11 mouse cellular contexts compared by ENCODE assay signal in genomic region chr17:8101297-8101609, GRCm38 (mm10). TPM values are rescaled to one million over a fixed set of nuclear protein-coding genes. Genes with fewer than 3 reads are reported as not detected.
DNase-seq lines count a peak whose midpoint lies in the region; ATAC-seq and TF ChIP-seq lines count a peak whose summit lies in the region.
"Not testable (repeated sequence)": the region's sequence is repeated elsewhere in the genome, so short reads cannot be mapped to it uniquely, and the experiment has no call there.
"Had no signal": no experiment of that assay in that cellular context is flagged by ENCODE, and none has a peak within 500 bp of the region (broad histone marks: within the 10 kb centered on the region; RNA-seq: fewer than 3 reads in every experiment).

No protein-coding gene starts in this region.

- H3K4me1 ChIP-seq in forebrain, embryonic 12.5 days; hindbrain, embryonic 14.5 days (replicated peaks; ENCODE audit: control insufficient read depth, insufficient read depth, low read length); kidney, embryonic 14.5 days (ENCODE audit: control insufficient read depth, insufficient read depth, low read length); midbrain, embryonic 11.5 days (ENCODE audit: control insufficient read depth, insufficient read depth, low read length); midbrain, embryonic 15.5 days; neural tube, embryonic 12.5 days; olfactory bulb, adult 2 months (ENCODE audit: control insufficient read depth, insufficient read depth, low read length): not testable (repeated sequence)

- not testable (repeated sequence) for H3K36me3 ChIP-seq in forebrain, embryonic 12.5 days (replicated peaks); hindbrain, embryonic 14.5 days (replicated peaks; ENCODE audit: control insufficient read depth, insufficient read depth); kidney, embryonic 14.5 days (ENCODE audit: control insufficient read depth, insufficient read depth, low read length); midbrain, embryonic 11.5 days (ENCODE audit: control insufficient read depth, insufficient read depth, low read length); midbrain, embryonic 15.5 days (replicated peaks); neural tube, embryonic 12.5 days

- H3K4me3 ChIP-seq in forebrain, embryonic 12.5 days (replicated peaks); hindbrain, embryonic 14.5 days (replicated peaks; ENCODE audit: low read length); kidney, embryonic 14.5 days (ENCODE audit: low read length); midbrain, embryonic 11.5 days (ENCODE audit: low read depth, low read length); midbrain, embryonic 15.5 days; neural tube, embryonic 12.5 days: not testable (repeated sequence)
- peak overlapping the region; percentile 5; the same call in 1 of the 2 replicates for H3K4me3 ChIP-seq in olfactory bulb, adult 2 months (ENCODE audit: insufficient read depth, low read depth, low read length)

- H3K27ac ChIP-seq in forebrain, embryonic 12.5 days; hindbrain, embryonic 14.5 days; kidney, embryonic 14.5 days (ENCODE audit: low read depth, low read length); midbrain, embryonic 11.5 days (ENCODE audit: low read depth, low read length); midbrain, embryonic 15.5 days; neural tube, embryonic 12.5 days; olfactory bulb, adult 2 months (ENCODE audit: insufficient read depth, low read depth, low read length): not testable (repeated sequence)

- not testable (repeated sequence) for H3K27me3 ChIP-seq in forebrain, embryonic 12.5 days; hindbrain, embryonic 14.5 days (ENCODE audit: control insufficient read depth, insufficient read depth, low read length); kidney, embryonic 14.5 days (ENCODE audit: control insufficient read depth, insufficient read depth, low read length); midbrain, embryonic 11.5 days (ENCODE audit: control insufficient read depth, insufficient read depth, low read length); midbrain, embryonic 15.5 days (replicated peaks); neural tube, embryonic 12.5 days (replicated peaks)

- not testable (repeated sequence) for TF ChIP-seq CTCF in olfactory bulb, adult 2 months (IDR thresholded peaks at IDR 0.05; ENCODE audit: insufficient read depth, low read depth, low read length)

- not testable (repeated sequence) for H3K4me2 ChIP-seq in forebrain, embryonic 12.5 days; hindbrain, embryonic 14.5 days (replicated peaks); kidney, embryonic 14.5 days (replicated peaks; ENCODE audit: low read depth, low read length); midbrain, embryonic 11.5 days; midbrain, embryonic 15.5 days; neural tube, embryonic 12.5 days (replicated peaks)

- H3K9me3 ChIP-seq in forebrain, embryonic 12.5 days; hindbrain, embryonic 14.5 days (ENCODE audit: control insufficient read depth, low read length); kidney, embryonic 14.5 days (ENCODE audit: control insufficient read depth, low read length); midbrain, embryonic 11.5 days (ENCODE audit: control insufficient read depth, low read length); midbrain, embryonic 15.5 days; neural tube, embryonic 12.5 days: not testable (repeated sequence)

- TF ChIP-seq POLR2A in olfactory bulb, adult 2 months (IDR thresholded peaks at IDR 0.05; ENCODE audit: insufficient read depth, low read depth, low read length) = not testable (repeated sequence)

- WGBS in forebrain, embryonic 12.5 days = 26% methylated on average over 4 of the region's 6 CpGs
- 23% methylated on average over 2 of the region's 6 CpGs for WGBS in hindbrain, embryonic 14.5 days
- 50% methylated on average over 3 of the region's 6 CpGs for WGBS in kidney, embryonic 14.5 days
- WGBS in midbrain, embryonic 11.5 days = 46% methylated on average over 3 of the region's 6 CpGs
- WGBS in midbrain, embryonic 15.5 days = 26% methylated on average over 4 of the region's 6 CpGs
- 44% methylated on average over 3 of the region's 6 CpGs for WGBS in neural tube, embryonic 12.5 days
- WGBS in olfactory bulb, adult 2 months = 22% methylated on average over 3 of the region's 6 CpGs

- ATAC-seq in forebrain, embryonic 12.5 days (ENCODE audit: low FRiP score) = peak; percentile 92
- ATAC-seq in frontal cortex, adult (ENCODE audit: low TSS enrichment) = peak; percentile 67; the same call in 1 of the 2 replicates
- ATAC-seq in hindbrain, embryonic 14.5 days (ENCODE audit: low FRiP score) = peak; percentile 81; the same call in 1 of the 2 replicates
- 0 out of 2 replicates have a peak, but pooled peaks have one; percentile 40 for ATAC-seq in kidney, embryonic 14.5 days (ENCODE audit: low FRiP score, low TSS enrichment)
- ATAC-seq in midbrain, embryonic 11.5 days (ENCODE audit: low FRiP score) = peak; percentile 44
- peak; percentile 86 for ATAC-seq in midbrain, embryonic 15.5 days (replicated peaks)
- ATAC-seq in neural tube, embryonic 12.5 days (ENCODE audit: low FRiP score, low read depth) = peak; percentile 84; the same call in 1 of the 2 replicates

- DNase-seq in hindbrain, embryonic 14.5 days (ENCODE audit: low spot score); midbrain, embryonic 11.5 days (ENCODE audit: low spot score, missing footprints): not testable (repeated sequence)

- H3K9ac ChIP-seq in forebrain, embryonic 12.5 days; hindbrain, embryonic 14.5 days; kidney, embryonic 14.5 days (ENCODE audit: low read depth, low read length); midbrain, embryonic 11.5 days (ENCODE audit: low read length); midbrain, embryonic 15.5 days; neural tube, embryonic 12.5 days: not testable (repeated sequence)

RNA-seq across cellular contexts. Expression of gene Gm49673, which starts 46.3 kb away (rescaled TPM):
- 0.23 and 0.29 TPM in 2 replicates for polyA plus RNA-seq in forebrain, embryonic 12.5 days (2016; fragmentation: Nextera tagmentation; extraction: Ambion mirVana)
- 0.12 and 0.27 TPM in 2 replicates for polyA plus RNA-seq in hindbrain, embryonic 14.5 days (2014; fragmentation: Nextera tagmentation; extraction: Ambion mirVana)
- polyA plus RNA-seq in kidney, embryonic 14.5 days (2014; fragmentation: Nextera tagmentation; extraction: Ambion mirVana) = 0.27 and 0.58 TPM in 2 replicates
- polyA plus RNA-seq in midbrain, embryonic 11.5 days (2014; fragmentation: Nextera tagmentation; extraction: Ambion mirVana) = not detected in 2 replicates
- polyA plus RNA-seq in midbrain, embryonic 15.5 days (2015; fragmentation: Nextera tagmentation; extraction: Ambion mirVana) = 0.18 and 0.61 TPM in 2 replicates
- 0.30 TPM in 1 of 2 replicates, not detected in the other for polyA plus RNA-seq in neural tube, embryonic 12.5 days (2016; fragmentation: Nextera tagmentation; extraction: Ambion mirVana)
- polyA plus RNA-seq in olfactory bulb, adult 2 months (2012; ENCODE audit: insufficient read depth, insufficient read length, low replicate concordance, missing spikeins) = not detected in 2 replicates
- polyA plus RNA-seq: heart, embryonic 12.5 days; heart, embryonic 16.5 days; hindbrain, embryonic 10.5 days had no signal

RNA-seq across cellular contexts. Expression of gene Rnaset2a, which starts 46.6 kb away (rescaled TPM):
- polyA plus RNA-seq in forebrain, embryonic 12.5 days (2016; fragmentation: Nextera tagmentation; extraction: Ambion mirVana) = 14.6 TPM in 2 replicates
- polyA plus RNA-seq in hindbrain, embryonic 14.5 days (2014; fragmentation: Nextera tagmentation; extraction: Ambion mirVana) = 18.7 and 20.0 TPM in 2 replicates
- polyA plus RNA-seq in kidney, embryonic 14.5 days (2014; fragmentation: Nextera tagmentation; extraction: Ambion mirVana) = 35.3 and 37.9 TPM in 2 replicates
- polyA plus RNA-seq in midbrain, embryonic 11.5 days (2014; fragmentation: Nextera tagmentation; extraction: Ambion mirVana) = 14.8 and 15.0 TPM in 2 replicates
- polyA plus RNA-seq in midbrain, embryonic 15.5 days (2015; fragmentation: Nextera tagmentation; extraction: Ambion mirVana) = 9.9 and 10.8 TPM in 2 replicates
- polyA plus RNA-seq in neural tube, embryonic 12.5 days (2016; fragmentation: Nextera tagmentation; extraction: Ambion mirVana) = 14.8 and 15.6 TPM in 2 replicates
- not detected in 2 replicates for polyA plus RNA-seq in olfactory bulb, adult 2 months (2012; ENCODE audit: insufficient read depth, insufficient read length, low replicate concordance, missing spikeins)

Comparison
In these comparisons a context has a peak if more than half of its experiments do, and no peak if none do; other contexts are left out.
1. ATAC-seq: peak in every context shown above with its lines; median percentile 92 in forebrain, embryonic 12.5 days; 86 in midbrain, embryonic 15.5 days; 84 in neural tube, embryonic 12.5 days; 81 in hindbrain, embryonic 14.5 days; 67 in frontal cortex, adult; 44 in midbrain, embryonic 11.5 days; 40 in kidney, embryonic 14.5 days.